Mouse (Mus musculus) liver, postnatal 0 days (tissue): ENCODE measurements around the gene Pla2g4b.

Experiments used
- CTCF ChIP-seq: sonication (generic); IDR thresholded peaks from 2 replicates; pipeline ENCODE4 v1.5.1; 2016; ENCODE audit warnings: antibody characterized with exemption, low read depth
- EP300 ChIP-seq: IDR thresholded peaks from 2 replicates; pipeline ENCODE4 v1.6.1; 2016; ENCODE audit warnings: antibody characterized with exemption, low read depth, mild to moderate bottlenecking

DNA sequence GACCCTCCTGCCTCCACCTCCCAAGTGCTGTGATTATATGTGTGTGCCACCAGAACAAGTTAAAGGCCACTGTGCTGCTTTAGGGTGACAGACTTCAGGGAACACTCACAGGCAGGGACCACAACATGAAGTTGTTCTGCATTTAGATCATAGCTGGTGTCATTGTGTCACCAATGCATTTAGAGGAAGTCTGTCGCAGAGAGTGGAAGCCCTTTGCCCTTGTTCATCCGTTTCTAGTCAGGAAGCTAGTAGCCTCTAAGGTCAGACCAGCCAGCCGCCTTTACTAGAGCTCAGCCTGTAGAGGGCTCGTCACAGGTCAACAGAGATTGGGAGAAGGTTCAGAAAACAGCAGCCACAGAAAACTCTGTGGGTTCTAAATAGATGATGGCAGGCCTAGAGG lies 24.5 kb upstream of the Pla2g4b start:
- no peak for TF ChIP-seq CTCF
- no peak for TF ChIP-seq EP300
